Mouse (Mus musculus) lung, adult 18-20 months (tissue): Measurements from ENCODE around the gene Gstcd.
A peak's percentile ranks its signal among the peaks of the same experiment; 100 is the strongest.

Source experiments
- DNase-seq, 2 experiments: peaks; one replicate each; pipeline ENCODE4 v3.0.0; 2022; ENCODE audit warnings: mixed read lengths in 2 of 2

The Gstcd gene

DNA sequence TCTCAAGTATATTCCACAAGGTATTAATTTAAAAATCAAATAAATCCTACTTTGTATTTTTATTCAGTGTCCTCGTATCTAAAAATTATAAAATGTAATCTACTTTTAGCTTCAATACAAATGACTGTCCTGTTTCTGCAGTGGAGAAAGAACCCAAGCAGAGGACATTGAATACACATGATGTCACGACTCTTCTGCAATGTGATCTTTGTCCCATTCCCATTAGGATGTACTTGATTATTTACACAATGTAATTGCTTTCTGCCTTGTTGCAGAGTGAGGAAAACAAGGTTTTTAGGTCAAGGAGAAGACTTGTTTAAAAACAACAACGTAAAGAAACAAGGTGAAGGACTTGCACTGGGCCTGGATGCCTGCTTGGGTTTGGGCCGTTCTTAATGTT is 84.6 kb downstream of the Gstcd start:
- DNase-seq, result no peak

DNA sequence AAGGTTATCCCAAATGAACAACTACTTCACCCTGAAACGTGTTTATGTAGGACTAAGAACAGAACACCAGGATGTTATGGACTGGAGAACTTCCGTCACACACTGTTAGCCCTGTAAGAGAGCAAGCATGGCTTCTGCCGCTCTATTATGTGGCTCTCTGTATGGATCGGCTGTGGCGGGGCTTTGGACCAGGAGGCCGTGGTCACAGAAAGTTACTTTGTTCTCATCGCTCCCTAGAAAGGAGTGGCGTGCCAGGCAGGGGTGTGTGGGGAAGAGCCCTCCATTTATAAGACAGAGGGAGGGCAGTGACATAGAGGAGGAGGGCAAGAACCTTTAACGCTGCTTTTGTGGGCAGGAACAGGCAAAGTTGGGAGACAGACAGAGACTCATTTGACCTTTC is 95.5 kb downstream of the Gstcd start:
- DNase-seq, result no peak

- DNase-seq, result no peak
Observed at GRCm38 (mm10) chr3:132995904-132996267, 95.9 kb downstream of the Gstcd start.

GRCm38 (mm10) chr3:132995172-132995903 is 96.5 kb downstream of the Gstcd start:
- peak in 1 of 2 experiments; percentile 52 for DNase-seq

- DNase-seq, result no peak
Observed at GRCm38 (mm10) chr3:132986188-132986587, 105.6 kb downstream of the Gstcd start.

GRCm38 (mm10) chr3:132983845-132984485 is 107.9 kb downstream of the Gstcd start:
- peak; percentile 29 to 67 for DNase-seq

- DNase-seq, result no peak
Observed at GRCm38 (mm10) chr3:132981968-132982367, 109.9 kb downstream of the Gstcd start.

- DNase-seq, result no peak
Observed at GRCm38 (mm10) chr3:132979781-132980461, 111.9 kb downstream of the Gstcd start.

DNA sequence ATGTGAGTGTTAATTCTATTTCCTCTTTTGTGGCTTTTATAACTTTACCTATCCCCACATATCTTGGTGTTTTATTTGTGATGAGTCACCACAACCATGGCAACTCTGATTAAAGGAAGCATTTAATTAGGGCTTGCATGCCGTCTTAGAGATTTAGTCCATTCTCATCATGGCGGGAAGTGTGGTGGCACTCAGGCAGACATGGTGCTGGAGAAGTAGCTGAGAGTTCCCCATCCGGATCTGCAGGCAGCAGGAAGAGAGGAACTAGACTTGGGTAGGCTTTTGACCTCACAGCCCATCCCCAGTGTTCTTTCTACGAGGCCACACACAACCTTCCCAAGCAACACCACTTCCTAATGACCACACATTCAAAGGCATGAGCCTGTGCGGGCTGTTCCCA is 125.6 kb downstream of the Gstcd start:
- no peak for DNase-seq

GRCm38 (mm10) chr3:132964715-132965507 is 126.9 kb downstream of the Gstcd start:
- DNase-seq, result no peak

GRCm38 (mm10) chr3:132962631-132963361 is 129.0 kb downstream of the Gstcd start:
- no peak for DNase-seq

GRCm38 (mm10) chr3:132950529-132950880 is 141.3 kb downstream of the Gstcd start:
- no peak for DNase-seq

DNA sequence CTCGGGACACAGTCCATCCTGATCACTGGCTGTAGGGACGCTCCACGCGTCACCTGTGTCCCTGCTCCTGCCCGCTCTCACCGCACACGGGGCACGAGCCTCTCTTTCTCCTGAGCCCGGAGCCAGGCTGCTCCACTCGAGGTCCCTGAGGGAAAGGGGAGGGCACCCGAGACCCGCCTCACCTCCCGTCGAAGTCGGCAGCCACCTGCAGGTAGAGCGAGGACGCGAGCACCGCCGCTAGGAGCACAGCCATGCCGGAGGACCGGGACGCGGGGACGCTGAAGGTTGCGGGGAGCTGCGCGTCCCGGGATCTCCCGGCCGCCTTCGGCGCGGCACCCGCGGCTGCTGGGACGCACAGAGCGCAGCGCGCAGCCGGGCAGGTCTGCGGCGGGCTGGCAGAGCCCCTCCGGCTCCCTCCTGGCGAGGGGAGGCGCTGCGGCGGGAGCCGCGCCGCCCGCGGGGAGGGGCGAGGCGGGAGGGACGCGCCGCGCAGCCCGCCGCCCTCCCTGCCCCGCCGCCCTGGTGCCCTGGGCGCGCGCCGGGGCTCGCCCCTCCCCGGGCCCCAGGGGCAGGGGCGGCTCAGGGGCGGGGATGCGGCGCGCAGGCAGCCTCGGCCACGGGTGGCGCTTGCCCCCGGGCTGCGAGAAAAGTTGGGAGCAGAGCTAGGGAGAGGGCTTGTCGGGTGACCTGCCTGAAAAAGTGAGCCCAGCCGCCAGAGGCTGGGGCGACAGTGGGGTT is 141.9 kb downstream of the Gstcd start, which contains the start of gene Npnt:
Gene Npnt, minus strand, starts transcription at position 501 of the 738 bp plus-strand sequence.
- peak; percentile 36 to 40 for DNase-seq

- DNase-seq, result peak; percentile 31 to 36
Observed at GRCm38 (mm10) chr3:132949380-132949790, 142.4 kb downstream of the Gstcd start.

- no peak for DNase-seq
Observed at GRCm38 (mm10) chr3:132948298-132948795, 143.5 kb downstream of the Gstcd start.

- DNase-seq, result no peak
Observed at GRCm38 (mm10) chr3:132946086-132946485, 145.7 kb downstream of the Gstcd start.

DNA sequence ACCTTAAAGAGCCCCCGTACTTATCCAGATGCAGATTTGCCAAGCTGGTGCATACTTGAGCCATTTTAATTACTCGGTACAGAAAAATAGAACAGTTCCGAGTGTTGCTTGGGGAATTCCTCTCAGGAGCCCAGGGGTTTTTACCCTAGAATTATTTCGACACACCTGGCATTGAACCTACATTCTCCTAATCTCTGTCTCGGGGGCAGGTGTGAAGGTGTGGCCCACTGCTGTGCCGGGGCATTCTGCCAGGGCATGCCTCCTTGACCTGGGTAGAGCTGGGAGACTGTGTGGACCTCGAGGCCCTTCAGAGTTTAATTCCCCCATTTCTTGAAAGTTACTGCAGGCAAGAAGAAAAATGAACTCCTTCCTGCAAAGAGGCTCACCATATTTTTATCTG is 146.2 kb downstream of the Gstcd start:
- peak; percentile 66 to 81 for DNase-seq

DNA sequence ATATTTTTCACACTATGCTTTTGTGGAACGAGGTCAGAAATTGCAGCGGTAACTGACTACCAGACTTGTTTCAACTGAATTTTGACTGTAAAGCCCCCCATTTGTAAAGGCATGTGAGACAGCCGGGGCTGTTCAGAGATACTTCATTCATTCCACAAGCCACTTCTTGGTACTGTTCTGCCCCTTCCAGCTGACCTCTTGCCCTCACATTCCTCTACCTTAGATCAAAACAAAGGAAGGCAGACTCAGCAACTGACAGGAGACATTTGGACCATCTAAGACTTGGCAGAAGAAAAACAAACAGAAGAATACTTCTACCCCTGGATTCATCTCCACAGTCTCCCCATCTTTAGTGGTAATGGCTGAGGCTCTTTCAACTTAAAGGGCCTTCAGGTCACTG is 147.2 kb downstream of the Gstcd start:
- DNase-seq, result no peak

- DNase-seq, result no peak
Observed at GRCm38 (mm10) chr3:132944193-132944592, 147.6 kb downstream of the Gstcd start.

- DNase-seq, result no peak
Observed at GRCm38 (mm10) chr3:132942778-132943177, 149.1 kb downstream of the Gstcd start.
